Mouse (Mus musculus) left cerebral cortex, postnatal 4 days (tissue): ENCODE results near the gene Mpi. TPM values are rescaled to one million over a fixed set of nuclear protein-coding genes. Genes with fewer than 3 reads are reported as not detected.

Source experiments
- DNase-seq: peaks from one replicate; pipeline ENCODE4 v3.0.0-alpha.2; 2022
- intact Hi-C: fragments of 180-260 bp; cut with DNase I; formaldehyde crosslinking; loops from one replicate; pipeline ENCODE4 v1.15.1; 2025
- total RNA-seq, 2 experiments: library from RNA; stranded (reverse); gene quantifications; 2 replicates each; pipeline ENCODE4 v1.2.3; 2021

The Mpi gene
- total RNA-seq, result 10 to 100 TPM; 60.3 to 62.1 TPM

- DNase-seq, result peak; percentile 70
- intact Hi-C loops, result no loop called here
Observed at GRCm38 (mm10) chr9:57552139-57552887, at the start of gene Mpi. Mpi (minus strand) TSS chr9:57552763.

- intact Hi-C loops, result no loop called here
- DNase-seq, result peak; percentile 53
Observed at GRCm38 (mm10) chr9:57602098-57602497, 49.5 kb upstream of the Mpi start.

DNA sequence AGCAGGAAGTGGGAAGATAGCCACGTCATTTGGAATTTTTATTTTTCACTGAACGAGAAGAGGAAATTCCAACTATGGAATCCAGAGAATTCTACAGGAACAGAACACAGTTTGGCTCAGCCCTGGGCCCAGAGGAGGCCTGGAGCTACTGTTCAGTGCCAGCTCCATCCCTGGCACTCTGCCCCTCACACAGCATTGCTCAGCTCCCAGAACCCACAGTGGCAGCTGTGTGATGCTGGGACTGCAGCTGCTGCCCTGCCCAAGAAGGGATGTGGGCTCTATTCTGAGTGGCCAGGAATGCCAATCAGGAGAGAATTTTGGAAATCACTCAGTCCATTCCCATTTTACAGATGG lies 48.8 kb upstream of the Mpi start:
- DNase-seq, result peak; percentile 91
- intact Hi-C loops, result no loop called here

DNA sequence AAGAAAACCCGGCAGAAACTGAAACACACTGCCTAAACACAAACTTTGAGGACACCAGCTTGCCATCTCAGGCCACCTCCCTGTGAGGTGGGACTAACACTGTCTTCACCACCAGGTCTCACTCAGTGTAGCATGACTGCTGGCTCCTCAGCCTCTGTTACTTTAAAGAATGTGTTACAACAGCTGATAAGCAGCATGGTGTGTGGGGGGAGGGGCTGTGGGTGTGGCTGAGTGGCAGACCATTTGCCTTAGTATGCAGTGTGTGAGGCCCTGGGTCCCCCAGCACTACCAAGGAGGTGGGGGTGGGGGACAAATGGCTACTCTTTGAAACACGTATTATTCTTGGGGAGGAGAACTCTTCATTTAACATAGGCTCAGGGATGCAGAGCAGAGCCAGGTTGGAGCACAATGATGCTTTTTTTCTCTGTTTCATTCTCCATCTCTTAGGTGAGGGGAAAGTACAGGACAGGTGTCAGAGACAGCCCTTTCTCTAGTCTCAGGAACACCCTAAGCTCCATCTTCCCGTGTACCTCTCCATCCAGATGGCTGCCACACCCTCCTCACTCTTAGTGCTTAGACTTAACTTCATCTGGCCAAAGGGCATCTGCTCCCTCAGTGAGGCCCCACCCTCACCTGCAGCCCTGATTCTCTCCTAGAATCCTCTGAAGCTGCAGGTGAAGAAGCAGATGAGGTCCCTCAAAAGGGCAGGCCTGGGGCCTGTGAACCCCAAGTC lies 48.2 kb upstream of the Mpi start:
- intact Hi-C loops, result no loop called here
- DNase-seq, result peak; percentile 45

GRCm38 (mm10) chr9:57598851-57599563 lies 46.4 kb upstream of the Mpi start:
- DNase-seq, result peak; percentile 54
- intact Hi-C loops, result no loop called here

DNA sequence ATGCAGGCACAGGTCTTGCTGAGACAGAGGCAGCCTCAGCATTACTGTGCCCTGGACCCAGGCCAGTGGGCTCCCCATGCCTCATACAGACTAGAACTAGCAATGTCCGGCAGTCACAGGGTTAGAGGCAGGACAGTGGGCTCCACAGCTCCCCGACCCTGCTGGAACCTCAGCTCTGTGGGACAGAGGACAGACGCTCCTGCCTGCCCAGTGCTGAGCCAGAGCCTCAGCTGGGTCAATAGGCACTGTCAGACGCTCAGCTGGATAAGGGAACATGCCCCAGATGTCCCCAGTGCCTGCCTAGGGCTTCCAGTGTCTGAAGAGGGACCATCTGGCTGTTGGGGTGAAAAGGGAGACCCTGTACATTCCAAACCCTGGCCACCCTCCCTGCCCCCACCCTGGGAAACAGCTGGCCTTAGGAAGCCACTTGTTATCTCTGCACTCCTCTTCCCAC lies 45.4 kb upstream of the Mpi start:
- intact Hi-C loops, result no loop called here
- DNase-seq, result peak; percentile 38

DNA sequence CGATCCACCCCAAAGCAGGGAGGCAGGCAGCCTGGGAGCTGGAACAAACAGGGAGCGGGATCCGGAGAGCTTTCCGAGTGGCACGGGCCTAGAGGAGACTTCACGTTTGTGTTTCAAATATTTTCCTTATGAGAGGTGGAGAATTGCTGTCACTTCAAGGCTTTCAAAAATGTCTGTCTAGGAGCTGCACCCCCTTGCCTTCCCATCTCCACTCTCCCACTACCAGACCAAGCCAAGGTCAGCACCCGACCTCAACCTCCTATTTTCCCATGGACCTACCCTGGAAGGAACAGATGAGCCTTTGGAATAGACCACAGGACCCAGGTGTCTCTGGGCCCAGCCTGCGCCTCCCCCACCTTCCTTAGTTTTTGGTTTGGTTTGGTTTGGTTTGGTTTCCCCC lies 44.7 kb upstream of the Mpi start:
- intact Hi-C loops, result no loop called here
- no peak for DNase-seq

DNA sequence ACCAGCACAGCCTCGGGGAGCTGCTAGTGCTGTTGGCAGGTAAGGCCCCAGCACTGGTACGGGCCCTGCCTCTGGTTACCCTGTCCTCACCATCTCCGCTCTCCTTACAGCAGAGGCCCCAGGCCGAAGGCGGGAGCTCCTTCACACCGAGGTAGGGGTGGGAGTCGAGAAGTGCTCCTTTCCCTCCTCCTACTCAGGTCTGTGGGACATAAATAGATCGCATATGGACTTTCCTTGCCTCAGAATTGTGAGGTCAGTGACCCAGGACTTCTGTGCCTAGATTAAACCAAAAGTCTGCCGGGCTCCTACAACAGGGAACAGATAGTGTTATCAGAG lies 41.6 kb upstream of the Mpi start:
- no peak for DNase-seq
- intact Hi-C loops, result no loop called here

GRCm38 (mm10) chr9:57593454-57594173 lies 41.1 kb upstream of the Mpi start:
- DNase-seq, result no peak
- intact Hi-C loops, result no loop called here

GRCm38 (mm10) chr9:57590726-57591125 lies 38.2 kb upstream of the Mpi start:
- intact Hi-C loops, result no loop called here
- peak; percentile 21 for DNase-seq

DNA sequence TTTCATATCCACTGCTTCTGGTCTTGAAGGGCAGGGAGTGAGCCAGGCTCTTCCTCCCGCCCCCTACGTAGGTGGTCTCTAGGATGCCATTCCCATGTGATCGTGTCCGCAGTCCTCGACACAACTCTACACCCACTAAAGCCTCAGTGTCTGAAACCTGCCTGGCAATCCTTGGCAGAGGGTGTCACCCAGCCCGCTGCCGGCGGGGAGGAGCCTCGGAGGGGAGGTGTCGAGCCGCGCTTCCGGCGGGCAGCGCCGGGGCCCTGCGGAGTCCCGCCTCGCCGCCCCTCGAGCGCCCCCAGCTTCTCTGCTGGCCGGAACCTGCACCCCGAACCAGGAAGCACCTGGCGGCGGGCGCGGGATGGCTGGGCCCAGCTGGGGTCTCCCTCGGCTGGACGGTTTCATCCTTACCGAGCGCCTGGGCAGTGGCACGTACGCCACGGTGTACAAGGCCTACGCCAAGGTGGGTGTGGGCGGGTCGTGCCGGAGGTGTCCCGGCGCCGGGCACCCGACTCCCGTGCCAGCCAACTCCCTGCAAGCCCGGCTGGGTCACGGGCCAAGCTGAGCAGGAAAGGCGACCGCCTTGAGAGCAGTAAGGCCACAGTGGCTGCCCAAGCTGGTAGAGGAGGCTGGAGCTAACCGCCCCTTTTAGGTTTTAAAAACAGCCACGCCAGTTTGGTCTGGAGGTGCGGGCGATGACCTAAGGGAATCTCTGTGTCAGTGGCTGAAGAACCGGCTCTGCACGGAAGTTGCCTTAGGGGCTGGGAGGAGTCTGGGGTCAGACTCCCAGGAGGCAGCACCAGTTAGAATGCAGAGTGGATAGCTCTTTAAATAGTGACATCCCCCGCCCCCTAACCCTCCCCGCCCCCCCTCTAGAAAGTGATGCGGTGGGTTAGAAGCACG lies 36.9 kb upstream of the Mpi start, which contains the start of gene Ulk3:
Ulk3 (plus strand) TSS at position 229 of the 903 bp plus-strand sequence.
- intact Hi-C loops, result no loop called here
- DNase-seq, result peak; percentile 77

- no peak for DNase-seq
- intact Hi-C loops, result no loop called here
Observed at GRCm38 (mm10) chr9:57584991-57585390, 32.4 kb upstream of the Mpi start.

GRCm38 (mm10) chr9:57577144-57577849 lies 24.7 kb upstream of the Mpi start:
- no peak for DNase-seq
- intact Hi-C loops, result no loop called here

- DNase-seq, result no peak
- intact Hi-C loops, result no loop called here
Observed at GRCm38 (mm10) chr9:57575577-57575976, 23.0 kb upstream of the Mpi start.

- intact Hi-C loops, result no loop called here
- no peak for DNase-seq
Observed at GRCm38 (mm10) chr9:57574397-57574796, 21.8 kb upstream of the Mpi start.

DNA sequence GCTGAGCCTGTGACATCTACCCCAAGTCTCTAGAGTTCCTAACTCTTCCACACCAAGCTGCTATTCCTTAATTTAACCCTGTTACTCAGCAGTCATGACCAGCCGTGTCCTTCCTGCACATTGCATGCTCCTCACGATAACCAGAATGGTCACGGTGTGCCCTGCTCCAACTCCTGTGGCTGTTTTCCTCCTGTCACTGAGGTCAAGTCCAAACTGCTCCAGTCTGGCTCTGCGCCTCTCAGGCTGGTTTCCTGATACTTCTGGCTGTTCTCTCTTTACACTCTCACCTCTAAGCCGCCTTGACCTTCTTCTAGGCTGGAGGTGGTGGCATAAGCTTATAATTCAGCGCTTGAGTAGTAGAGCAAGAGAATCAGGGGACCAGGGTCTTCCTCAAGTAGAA lies 15.9 kb upstream of the Mpi start:
- DNase-seq, result no peak
- intact Hi-C loops, result no loop called here

- no peak for DNase-seq
- intact Hi-C loops, result no loop called here
Observed at GRCm38 (mm10) chr9:57566846-57567245, 14.3 kb upstream of the Mpi start.

DNA sequence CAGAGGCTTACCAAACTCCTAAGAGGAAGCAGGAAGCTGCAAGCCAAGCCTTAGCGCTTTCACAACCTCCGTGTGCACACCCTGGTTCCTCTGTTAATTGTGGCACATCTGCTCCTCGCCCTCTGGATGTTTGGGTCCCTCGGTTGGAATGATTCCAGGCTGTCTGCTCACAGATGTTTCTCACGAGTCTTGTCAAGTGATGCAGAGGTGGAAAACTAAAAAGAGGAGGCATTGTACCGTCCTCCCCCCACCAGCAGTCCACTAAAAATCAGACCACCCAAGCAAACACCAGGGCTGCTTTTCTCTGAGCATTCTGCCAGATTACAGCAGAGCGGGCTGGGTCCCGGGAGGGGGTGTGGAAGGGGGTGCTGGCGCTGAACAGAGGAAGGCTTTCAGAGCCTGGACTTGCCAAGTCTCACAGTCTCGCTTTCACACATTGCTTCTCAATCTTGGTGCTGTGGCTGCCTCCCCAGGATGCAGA lies 13.2 kb upstream of the Mpi start:
- DNase-seq, result peak; percentile 75
- intact Hi-C loops, result no loop called here

DNA sequence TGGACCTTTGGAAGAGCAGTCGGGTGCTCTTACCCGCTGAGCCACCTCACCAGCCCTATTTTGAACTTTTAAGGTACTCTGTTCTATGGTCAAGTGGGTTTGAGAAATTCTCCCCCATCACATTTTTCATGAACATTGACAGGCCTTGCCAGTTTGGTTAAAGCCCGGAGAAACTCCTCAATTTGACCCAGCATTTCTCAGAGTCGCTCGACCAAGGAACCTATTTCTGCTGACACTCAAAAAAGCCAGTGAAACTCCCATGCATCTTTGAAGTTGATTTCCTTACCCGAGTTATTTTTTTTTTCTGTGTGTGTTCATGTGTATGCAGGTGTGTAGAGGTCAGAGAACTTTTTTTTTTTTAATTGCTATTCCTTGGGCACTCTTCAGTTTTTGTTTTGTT lies 12.0 kb upstream of the Mpi start:
- no peak for DNase-seq
- intact Hi-C loops, result no loop called here
